Mouse (Mus musculus): ENCODE data around the gene Zbtb7b.

Gene Zbtb7b

DNA sequence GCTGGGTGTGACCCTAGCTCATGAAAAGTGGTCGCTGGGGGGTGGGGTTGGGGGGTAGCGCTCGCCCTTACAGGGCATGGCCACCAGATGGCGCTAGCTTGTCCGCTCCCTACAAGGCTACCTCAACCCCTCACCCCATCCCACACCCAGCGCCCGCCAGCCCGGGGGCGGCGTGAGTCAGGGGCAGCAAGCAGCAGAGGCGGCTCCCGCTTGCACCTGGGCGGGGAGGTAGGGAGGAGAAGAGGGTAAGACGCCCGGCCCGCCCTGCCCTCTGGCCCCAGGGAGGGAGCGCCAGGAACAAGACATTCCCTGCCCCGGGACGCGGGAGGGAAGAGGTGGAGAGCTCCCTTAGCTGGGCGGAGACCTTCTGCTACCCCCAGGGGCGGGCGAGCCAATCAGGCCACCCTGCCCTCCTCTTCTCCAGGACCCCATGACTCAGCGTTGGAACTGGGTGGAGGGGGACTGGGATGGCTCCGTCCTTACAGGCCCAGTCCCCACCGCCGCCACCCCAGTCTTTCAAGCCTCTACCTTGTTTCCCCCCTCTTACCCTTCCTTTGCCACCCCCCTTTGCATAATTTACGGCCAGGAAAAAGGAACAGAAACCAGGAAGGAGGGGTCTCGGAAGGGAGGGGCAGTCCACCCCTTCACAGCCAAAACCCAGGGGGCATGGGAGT, 16.0 kb downstream of the Zbtb7b start:
- ChIA-PET CTCF (interaction anchor here (0.5 to 6.4 kb wide), 149 partner anchors 8 to 1433 kb away, joined by 3 to 148 read pairs (median 5); partner anchors contain the start of genes Adam15 (in 3 of the 4), Dcst1 (in 2 of the 4), Krtcap2 (in 2 of the 4) and Pmvk (in 2 of the 4)), POLR2A (interaction anchor here (0.6 to 13.6 kb wide), 57 partner anchors 8 to 1496 kb away, joined by 3 to 189 read pairs (median 4); partner anchors contain the start of genes Cks1b (in 3 of the 4), Shc1 (in 3 of the 4), Zbtb7b (in 3 of the 4) and Pbxip1 (in 2 of the 4))

DNA sequence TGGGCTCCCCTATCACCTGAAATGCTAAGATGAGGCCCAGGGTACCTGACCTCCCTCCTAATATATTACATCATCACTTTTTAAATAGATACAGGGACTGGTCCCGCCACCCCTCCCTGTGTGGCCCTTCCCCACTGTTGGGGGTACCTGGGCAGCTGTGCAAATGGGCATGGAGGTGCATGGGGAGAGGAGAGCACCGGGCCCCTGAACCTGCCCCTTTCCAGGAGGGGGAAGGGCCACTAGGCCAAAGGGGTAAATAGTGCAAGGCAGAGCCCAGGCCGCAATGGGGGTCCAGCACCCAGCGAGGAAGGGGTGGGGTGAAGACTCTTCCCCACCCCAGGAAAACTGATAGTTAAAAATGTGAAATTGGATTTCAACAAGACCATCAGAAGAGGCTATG, 16.7 kb downstream of the Zbtb7b start:
- CTCF ChIA-PET = interaction anchor here (0.5 to 6.4 kb wide), 129 partner anchors 9 to 1432 kb away, joined by 3 to 148 read pairs (median 5); partner anchors contain the start of genes Adam15 (in 3 of the 4), Dcst1 (in 2 of the 4), Krtcap2 (in 2 of the 4) and Pmvk (in 2 of the 4)
- POLR2A ChIA-PET = interaction anchor here (0.6 to 13.6 kb wide), 50 partner anchors 9 to 1496 kb away, joined by 3 to 189 read pairs (median 4); partner anchors contain the start of genes Cks1b (in 3 of the 4), Shc1 (in 3 of the 4), Zbtb7b (in 3 of the 4) and Pbxip1 (in 2 of the 4)

DNA sequence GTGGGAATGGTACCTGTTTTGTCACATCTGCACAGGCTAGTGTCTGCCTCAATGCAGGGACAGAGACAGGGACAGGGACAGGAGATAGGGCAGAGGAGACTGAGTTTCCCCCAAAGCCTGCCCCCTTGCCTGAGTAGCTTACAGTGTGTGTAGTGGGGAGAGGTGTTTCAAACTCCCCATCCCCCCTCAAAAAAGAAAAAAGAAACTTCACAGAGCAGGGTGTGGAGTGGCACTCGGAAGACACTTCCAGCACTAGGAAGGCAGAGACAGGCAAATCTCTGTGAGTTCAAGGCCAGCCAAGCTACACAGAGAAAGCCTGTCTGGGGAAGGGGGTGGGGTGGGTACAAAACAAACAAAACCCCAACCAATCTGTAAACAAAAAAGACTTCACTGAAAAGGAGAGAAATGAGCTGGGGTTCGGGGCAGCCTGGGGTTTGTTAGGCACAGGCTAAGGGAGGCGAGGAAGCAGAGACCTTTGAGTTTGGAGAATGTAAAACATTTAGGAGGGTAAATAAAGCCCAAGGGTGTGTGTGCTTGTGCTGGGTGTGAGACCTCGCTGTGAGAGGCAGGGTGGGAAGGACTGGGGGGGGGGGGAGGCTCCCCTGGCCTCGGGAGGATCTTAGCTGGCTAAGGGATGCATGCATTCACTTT, 20.9 kb downstream of the Zbtb7b start:
- CTCF ChIA-PET = interaction anchor here (0.5 to 1.7 kb wide), 12 partner anchors 9 to 224 kb away, joined by 3 to 20 read pairs (median 4); no protein-coding TSS in a partner anchor
- POLR2A ChIA-PET = interaction anchor here (0.6 to 2.7 kb wide), 34 partner anchors 8 to 148 kb away, joined by 3 to 12 read pairs (median 4); partner anchors contain the start of genes Pbxip1 (in 3 of the 4), Dcst1 (in 2 of the 4), Adam15 (in 1 of the 4) and Flad1 (in 1 of the 4)

DNA sequence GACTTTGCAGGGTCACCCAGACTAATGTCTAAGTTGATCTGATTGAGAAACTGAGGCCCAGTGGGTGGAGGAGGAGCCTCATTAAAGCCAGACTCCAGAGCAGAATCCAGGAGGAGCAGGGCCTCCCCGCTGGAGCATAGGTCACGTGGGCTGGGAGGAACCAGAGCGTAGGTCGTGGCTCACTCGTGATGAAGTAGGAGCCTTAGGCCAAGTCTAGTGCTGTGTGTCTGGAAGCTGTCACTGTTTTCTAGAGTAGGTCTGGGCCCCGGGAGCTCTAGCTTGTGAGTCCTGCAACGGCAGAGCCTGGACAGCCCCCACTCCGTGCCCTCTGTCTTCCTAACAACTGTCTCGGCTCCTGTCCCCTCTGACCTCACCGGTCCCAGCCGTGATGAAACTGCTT, 27.2 kb downstream of the Zbtb7b start:
- ChIA-PET CTCF (interaction anchor here in 2 of 4 experiments (0.8 to 1.8 kb wide), 3 partner anchors 11 to 114 kb away, joined by 3 to 7 read pairs (median 3); no protein-coding TSS in a partner anchor), POLR2A (interaction anchor here in 3 of 4 experiments (0.5 to 3.0 kb wide), 12 partner anchors 11 to 791 kb away, joined by 3 to 19 read pairs (median 4); partner anchors contain the start of genes Adam15 (in 2 of the 3), Efna3 (in 1 of the 3) and Pbxip1 (in 1 of the 3))

DNA sequence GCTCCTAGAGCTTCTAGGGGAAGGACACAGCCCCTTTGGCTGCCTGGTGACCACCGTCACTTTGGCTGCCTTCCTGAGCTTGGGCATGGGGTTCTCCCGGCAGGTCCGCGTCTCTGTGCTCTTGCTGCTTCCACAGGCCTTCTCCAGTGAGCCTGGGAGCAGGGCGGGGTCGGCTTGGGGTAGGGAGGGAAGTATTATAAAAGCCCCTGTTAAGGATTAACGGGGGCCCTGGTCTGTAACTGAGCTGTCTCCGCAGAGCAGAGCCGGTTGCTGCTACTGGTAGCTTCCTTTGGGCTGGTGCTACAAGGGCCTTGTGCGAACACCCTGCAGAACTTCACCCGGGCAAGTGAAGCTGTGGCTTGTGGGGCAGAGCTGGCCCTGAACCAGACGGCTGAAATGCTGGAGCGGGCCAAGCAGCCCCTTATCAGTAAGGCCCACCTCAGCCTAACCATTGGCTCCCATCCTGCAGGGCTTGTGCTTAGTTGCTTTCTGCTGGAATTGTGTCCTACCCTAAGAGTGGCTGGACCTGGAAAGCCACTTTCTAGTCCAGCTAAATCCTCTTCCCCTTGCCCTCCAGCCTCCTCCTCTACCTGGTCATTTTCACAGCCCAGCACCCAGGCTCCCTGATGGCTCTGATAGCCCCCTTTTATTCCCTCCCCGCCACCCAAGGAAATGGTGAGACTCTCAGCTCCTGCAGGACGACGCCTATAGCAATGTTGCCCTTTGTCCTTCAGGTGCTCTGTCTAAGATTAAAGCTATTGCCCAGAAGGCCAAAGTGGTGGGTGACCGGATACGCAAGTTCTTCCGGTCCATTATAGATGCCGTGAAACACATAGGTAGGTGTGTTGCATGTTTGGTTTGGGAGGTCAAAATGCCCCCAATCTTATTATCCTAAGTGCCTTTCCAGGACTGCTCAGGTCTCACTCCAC, 28.8 kb downstream of the Zbtb7b start:
- POLR2A ChIA-PET = interaction anchor here (0.6 to 3.0 kb wide), 26 partner anchors 8 to 544 kb away, joined by 3 to 19 read pairs (median 4); partner anchors contain the start of genes Adam15 (in 3 of the 4), Cks1b (in 1 of the 4), Hcn3 (in 1 of the 4) and Pbxip1 (in 1 of the 4)
- CTCF ChIA-PET = interaction anchor here (0.6 to 1.7 kb wide), 11 partner anchors 11 to 84 kb away, joined by 3 to 7 read pairs (median 3); partner anchors contain the start of gene Adam15 (in 2 of the 4)

DNA sequence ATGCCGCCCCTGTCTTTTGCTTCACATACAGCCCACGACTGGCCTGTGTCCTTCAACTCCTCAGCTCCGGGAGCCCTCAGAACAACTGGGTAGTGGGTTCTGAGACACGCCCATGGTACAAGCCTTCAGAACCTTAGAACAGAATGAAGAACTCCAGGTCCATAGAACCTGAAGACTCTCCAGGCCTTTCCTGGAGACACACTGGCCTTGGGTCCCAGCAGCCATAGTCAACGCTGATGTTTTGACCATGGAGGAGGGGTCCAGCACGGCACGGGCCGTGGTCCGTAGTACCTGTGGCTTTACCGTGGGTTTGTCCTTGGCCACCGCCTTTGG, 29.5 kb downstream of the Zbtb7b start, which contains the start of gene Dcst1:
Gene Dcst1 (minus strand): TSS at position 101 of the 333 bp plus-strand sequence.
- POLR2A ChIA-PET = interaction anchor here in 3 of 4 experiments (0.7 to 3.0 kb wide), 19 partner anchors 9 to 544 kb away, joined by 3 to 19 read pairs (median 4); partner anchors contain the start of genes Adam15 (in 2 of the 3), Cks1b (in 1 of the 3), Hcn3 (in 1 of the 3) and Pbxip1 (in 1 of the 3)
- CTCF ChIA-PET = interaction anchor here (1.0 to 1.7 kb wide), 8 partner anchors 10 to 85 kb away, joined by 3 to 7 read pairs (median 4); partner anchors contain the start of gene Adam15 (in 1 of the 4)

DNA sequence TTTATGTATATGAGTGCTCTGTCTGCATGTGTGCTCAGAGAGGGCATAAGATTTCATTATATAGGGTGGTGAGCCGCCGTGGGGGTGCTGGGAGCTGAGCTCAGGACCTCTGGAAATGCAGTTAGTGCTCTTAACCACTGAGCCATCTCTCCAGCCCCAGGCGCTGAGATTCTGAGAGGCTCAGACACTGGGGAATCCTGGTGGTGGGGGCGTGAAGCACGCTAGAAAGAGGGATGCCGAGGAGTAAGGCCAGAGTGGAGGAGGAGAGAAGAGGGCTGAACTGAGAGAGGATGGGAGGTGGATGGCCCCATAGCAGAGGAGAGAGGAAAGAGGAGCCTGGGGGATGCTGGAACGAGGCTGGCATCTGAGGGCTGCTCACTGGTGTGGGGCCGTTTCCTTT, 29.9 kb downstream of the Zbtb7b start:
- ChIA-PET CTCF (interaction anchor here (0.9 to 1.7 kb wide), 8 partner anchors 10 to 56 kb away, joined by 3 to 7 read pairs (median 4); no protein-coding TSS in a partner anchor), POLR2A (interaction anchor here in 3 of 4 experiments (1.0 to 2.6 kb wide), 9 partner anchors 9 to 72 kb away, joined by 4 to 12 read pairs (median 5); partner anchors contain the start of genes Adam15 (in 2 of the 3), Cks1b (in 1 of the 3), Pbxip1 (in 1 of the 3) and Shc1 (in 1 of the 3))

DNA sequence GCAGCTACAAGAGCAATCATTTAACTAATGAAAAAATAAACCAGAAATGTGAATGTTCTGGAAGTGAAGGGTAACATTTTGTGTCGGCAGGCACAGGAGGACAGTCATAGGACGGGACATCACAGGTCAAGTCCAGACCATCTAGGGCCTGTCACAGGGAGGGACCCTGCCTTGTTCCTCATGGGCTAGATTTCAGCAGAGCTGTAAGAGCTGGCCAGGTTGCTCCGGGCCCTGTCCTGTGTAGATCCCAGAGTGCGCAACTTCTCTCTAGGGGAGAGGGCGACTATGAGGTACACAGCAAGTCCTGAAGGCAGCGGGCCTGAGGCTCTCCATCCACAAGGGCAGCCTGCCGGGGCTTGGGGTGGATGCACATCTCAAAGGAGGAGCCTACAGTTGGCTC, 32.9 kb downstream of the Zbtb7b start, which contains the start of gene Dcst2:
Gene Dcst2 (plus strand): TSS at position 301 of the 400 bp plus-strand sequence.
- POLR2A ChIA-PET = interaction anchor here in 2 of 4 experiments (0.7 to 1.4 kb wide), 4 partner anchors 12 to 57 kb away, joined by 3 to 4 read pairs (median 4); partner anchors contain the start of genes Adam15 (in 1 of the 2), Cks1b (in 1 of the 2) and Shc1 (in 1 of the 2)

DNA sequence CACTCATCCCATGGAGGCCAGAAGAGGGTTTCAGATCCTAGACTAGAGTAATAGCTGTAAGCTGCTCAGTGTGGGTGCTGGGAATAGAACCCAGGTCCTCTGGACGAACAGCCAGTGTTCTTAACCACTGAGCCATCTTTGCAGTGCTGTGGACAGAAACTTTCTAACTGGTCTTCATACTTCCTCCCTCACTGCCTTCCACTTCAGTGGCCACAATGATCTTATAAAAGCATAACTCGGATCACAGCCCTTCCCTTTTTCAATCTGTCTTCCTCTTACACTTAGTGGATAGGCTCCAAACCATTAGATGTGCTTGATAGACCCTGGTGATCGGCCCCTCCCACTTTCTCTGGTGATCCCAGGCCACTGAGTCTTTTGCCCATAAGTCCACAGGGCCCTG, 34.3 kb downstream of the Zbtb7b start:
- ChIA-PET CTCF (interaction anchor here in 2 of 4 experiments (0.5 to 1.4 kb wide), 7 partner anchors 10 to 193 kb away, joined by 3 to 5 read pairs (median 3); partner anchors contain the start of gene Adam15 (in 1 of the 2)), POLR2A (interaction anchor here in 3 of 4 experiments (0.7 to 1.6 kb wide), 7 partner anchors 10 to 61 kb away, joined by 3 to 6 read pairs (median 3); partner anchors contain the start of gene Adam15 (in 1 of the 3))

More for the DNA sequence above, 32.9 kb downstream of the Zbtb7b start, which contains the start of gene Dcst2:
- CTCF ChIA-PET = interaction anchor here in 2 of 4 experiments (0.6 kb wide), 2 partner anchors 16 to 225 kb away, joined by 5 to 9 read pairs; no protein-coding TSS in a partner anchor

DNA sequence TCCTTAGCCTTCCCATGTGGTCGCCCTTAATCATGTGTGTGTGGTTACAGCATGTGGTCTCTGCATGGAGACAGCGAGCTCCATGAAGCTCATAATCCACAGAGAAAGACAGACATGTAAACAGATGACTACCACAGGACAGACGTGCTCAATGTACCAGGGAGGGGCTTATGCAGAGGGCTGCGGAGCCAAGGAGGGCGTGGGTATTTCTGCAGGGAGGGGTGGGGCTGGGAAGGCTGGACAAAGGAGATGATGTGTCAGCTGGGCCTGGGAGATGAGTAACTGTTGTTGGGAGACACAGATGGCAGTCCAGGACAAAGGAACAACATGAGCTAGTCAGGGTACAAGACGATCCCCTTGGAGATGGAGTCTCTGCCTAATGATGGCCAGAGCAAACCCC, 34.9 kb downstream of the Zbtb7b start:
- CTCF ChIA-PET = interaction anchor here in 2 of 4 experiments (0.7 to 1.4 kb wide), 5 partner anchors 10 to 244 kb away, joined by 3 to 5 read pairs (median 4); partner anchors contain the start of gene Adam15 (in 1 of the 2)
- POLR2A ChIA-PET = interaction anchor here in 3 of 4 experiments (0.7 to 1.6 kb wide), 9 partner anchors 9 to 474 kb away, joined by 3 to 6 read pairs (median 3); partner anchors contain the start of genes Adam15 (in 1 of the 3) and Zbtb7b (in 1 of the 3)

DNA sequence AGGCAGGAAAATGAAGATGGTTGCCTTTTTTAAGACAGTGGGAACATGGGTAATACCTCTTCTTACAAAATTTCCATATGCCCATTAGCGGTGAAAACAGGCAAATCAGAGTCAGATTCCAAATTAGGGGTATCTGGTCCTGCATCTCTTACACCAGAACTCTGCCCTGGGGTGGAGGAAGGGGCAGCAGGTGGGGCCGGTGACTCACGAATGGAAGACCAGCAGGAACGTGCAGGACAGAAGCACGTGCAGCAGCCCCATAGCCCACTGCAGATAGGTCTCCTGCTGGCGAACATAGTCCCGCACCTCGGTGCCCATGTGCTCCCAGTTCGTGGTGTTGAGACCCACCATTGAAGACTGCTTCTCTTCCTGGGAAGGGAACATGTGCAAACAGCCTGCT, 38.5 kb downstream of the Zbtb7b start:
- POLR2A ChIA-PET = interaction anchor here in 3 of 4 experiments (0.6 to 2.0 kb wide), 7 partner anchors 10 to 338 kb away, joined by 3 to 5 read pairs (median 3); partner anchors contain the start of genes Efna3 (in 1 of the 3) and Efna4 (in 1 of the 3)
- CTCF ChIA-PET = interaction anchor here in 1 of 4 experiments (2.1 to 4.1 kb wide), 2 partner anchors 22 to 39 kb away, joined by 15 to 16 read pairs; no protein-coding TSS in a partner anchor

DNA sequence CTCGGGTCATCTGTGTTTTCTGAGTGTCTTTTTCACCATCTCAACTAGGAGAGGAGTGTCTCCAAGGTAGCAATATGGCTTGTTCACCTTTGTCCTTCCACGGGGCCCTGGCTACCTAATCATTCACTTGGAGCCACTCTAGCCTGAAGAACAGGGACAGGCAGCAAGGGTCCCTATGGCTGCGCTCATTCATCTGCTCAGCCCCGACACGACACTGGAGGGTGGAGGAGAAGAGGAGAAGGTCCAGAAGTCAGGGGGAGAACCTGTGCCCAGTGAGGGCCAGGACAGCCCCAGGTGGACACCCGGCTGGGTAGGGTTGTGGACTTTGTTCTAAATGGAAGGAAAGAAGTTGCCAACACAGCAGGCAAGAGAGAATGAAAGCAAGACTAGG, 39.1 kb downstream of the Zbtb7b start:
- CTCF ChIA-PET = interaction anchor here (0.6 to 4.1 kb wide), 35 partner anchors 8 to 165 kb away, joined by 3 to 16 read pairs (median 5); partner anchors contain the start of genes Efna4 (in 1 of the 4), Krtcap2 (in 1 of the 4), Pbxip1 (in 1 of the 4) and Trim46 (in 1 of the 4)
- POLR2A ChIA-PET = interaction anchor here in 3 of 4 experiments (0.6 to 2.0 kb wide), 5 partner anchors 10 to 33 kb away, joined by 3 to 5 read pairs (median 4); partner anchors contain the start of genes Efna3 (in 1 of the 3) and Efna4 (in 1 of the 3)

DNA sequence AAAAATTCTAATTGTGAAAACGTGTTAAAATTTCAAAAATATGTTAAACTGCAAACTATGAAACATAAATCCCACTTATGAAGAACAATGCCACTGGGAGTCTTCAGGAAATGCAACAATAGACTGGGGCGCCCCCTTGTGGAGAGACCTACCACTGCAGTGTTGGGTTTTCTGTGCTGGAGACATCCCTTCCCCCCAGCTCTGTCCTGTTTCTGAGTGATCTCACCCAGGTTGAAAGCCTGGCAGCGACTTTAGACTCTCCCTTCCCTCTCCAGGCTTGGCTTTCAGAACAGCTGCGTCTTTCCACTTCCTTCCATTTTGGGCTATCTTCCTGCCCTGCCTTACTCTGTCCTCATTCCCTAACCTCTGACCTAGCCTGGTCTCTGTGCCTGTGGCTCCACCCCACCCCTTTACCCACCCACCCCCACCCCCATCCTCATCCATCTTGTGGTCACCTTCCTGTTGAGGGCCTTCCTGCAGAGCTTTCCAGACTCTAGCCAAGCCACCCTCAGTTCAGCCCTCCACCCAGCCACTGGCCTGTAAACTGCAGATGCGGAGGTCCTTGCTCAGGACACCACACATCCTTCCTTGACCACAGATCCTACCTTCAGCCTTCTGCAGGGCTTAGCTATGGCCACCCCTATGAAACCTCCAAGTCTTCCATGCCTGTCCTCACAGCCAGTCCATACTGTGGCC, 39.6 kb downstream of the Zbtb7b start:
- ChIA-PET POLR2A (interaction anchor here (0.6 to 1.9 kb wide), 10 partner anchors 11 to 28 kb away, joined by 3 to 5 read pairs (median 3); partner anchors contain the start of genes Dcst1 (in 1 of the 4) and Efna4 (in 1 of the 4)), CTCF (interaction anchor here (0.5 to 4.1 kb wide), 51 partner anchors 9 to 649 kb away, joined by 3 to 16 read pairs (median 4); partner anchors contain the start of genes Efna3 (in 1 of the 4), Efna4 (in 1 of the 4), Krtcap2 (in 1 of the 4) and Pbxip1 (in 1 of the 4))

DNA sequence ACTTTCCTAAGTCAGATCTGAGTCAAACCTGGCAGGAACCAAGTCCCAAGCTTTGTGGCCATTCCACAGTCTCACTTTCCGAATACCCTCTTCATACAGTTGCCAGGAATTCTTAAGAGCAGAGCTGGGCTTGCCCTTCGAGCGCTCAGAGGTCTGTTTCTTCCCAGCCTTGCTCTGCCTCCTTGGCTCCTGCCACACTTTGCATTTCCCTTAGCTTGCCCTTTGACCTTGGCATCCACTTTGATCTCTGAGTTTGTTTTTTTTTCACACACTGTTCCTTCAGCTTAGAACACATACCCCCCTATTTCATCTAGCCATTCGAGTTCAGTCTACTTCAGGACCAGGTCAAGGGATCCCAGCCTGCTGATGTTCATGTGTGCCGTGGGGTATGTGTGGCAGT, 43.3 kb downstream of the Zbtb7b start:
- ChIA-PET POLR2A (interaction anchor here in 3 of 4 experiments (0.6 to 3.6 kb wide), 15 partner anchors 10 to 837 kb away, joined by 3 to 17 read pairs (median 4); partner anchors contain the start of genes Efna3 (in 2 of the 3), Efna4 (in 1 of the 3), Lenep (in 1 of the 3) and Zbtb7b (in 1 of the 3)), CTCF (interaction anchor here in 3 of 4 experiments (0.6 to 3.0 kb wide), 9 partner anchors 11 to 101 kb away, joined by 3 to 31 read pairs (median 5); no protein-coding TSS in a partner anchor)
